Mouse (Mus musculus) liver, embryonic 16.5 days (tissue): ENCODE measurements around the gene Epb41l4b. TPM values are rescaled to one million over a fixed set of nuclear protein-coding genes. Genes with fewer than 3 reads are reported as not detected.
A peak's percentile ranks its signal among the peaks of the same experiment; 100 is the strongest.

ENCODE experiments used
- ATAC-seq: fragments of 200-750 bp; cut with Nextera tagmentation; 2 replicates; pipeline ENCODE4 v1.8.0; 2017; ENCODE audit warnings: low read depth, mild to moderate bottlenecking, moderate number of reproducible peaks, moderate library complexity
- H3K27ac ChIP-seq: fragments of 300-500 bp; sonication (generic); 2 replicates; pipeline ENCODE4 v1.5.1; 2014; ENCODE audit warnings: mild to moderate bottlenecking, low read length
- H3K27me3 ChIP-seq: fragments of 300-500 bp; sonication (generic); 2 replicates; pipeline ENCODE4 v1.6.1; 2014; ENCODE audit warnings: low read depth, low read length, mixed read lengths; ENCODE audit not compliant: control insufficient read depth, insufficient read depth
- H3K36me3 ChIP-seq: fragments of 300-500 bp; sonication (generic); 2 replicates; pipeline ENCODE4 v1.6.1; 2014; ENCODE audit warnings: mild to moderate bottlenecking; ENCODE audit not compliant: control insufficient read depth, insufficient read depth
- H3K4me1 ChIP-seq: fragments of 300-500 bp; sonication (generic); 2 replicates; pipeline ENCODE4 v1.6.1; 2014; ENCODE audit warnings: low read depth, low read length, mixed read lengths; ENCODE audit not compliant: control insufficient read depth
- H3K4me2 ChIP-seq: fragments of 300-500 bp; sonication (generic); 2 replicates; pipeline ENCODE4 v1.6.1; 2014; ENCODE audit warnings: low read depth, low read length, mixed read lengths
- H3K4me3 ChIP-seq: fragments of 300-500 bp; sonication (generic); 2 replicates; pipeline ENCODE4 v1.5.1; 2014; ENCODE audit warnings: low read depth, mild to moderate bottlenecking, low read length
- H3K9ac ChIP-seq: fragments of 300-500 bp; sonication (generic); 2 replicates; pipeline ENCODE4 v1.6.1; 2014; ENCODE audit warnings: low read depth, low read length
- H3K9me3 ChIP-seq: fragments of 300-500 bp; sonication (generic); replicated peaks from 2 replicates; pipeline ENCODE4 v1.6.1; 2016; ENCODE audit warnings: low read length; ENCODE audit not compliant: control insufficient read depth
- WGBS: fragments of 180-500 bp; shearing (Covaris S2); extraction: QIAGEN DNeasy Blood & Tissue Kit; methylation state at CpG from one replicate; pipeline ENCODE4 v1.1.7; 2014; ENCODE audit not compliant: insufficient replicate concordance; 5-methylcytosine and 5-hydroxymethylcytosine counted together
- polyA plus RNA-seq: library from polyadenylated mRNA; unstranded; fragments of >200 nt; fragmentation: Nextera tagmentation; extraction: Ambion mirVana; gene quantifications from 2 replicates; pipeline ENCODE4 v1.2.1, GENCODE M21; 2015

Gene Epb41l4b
- polyA plus RNA-seq, 1 experiment from 2014 or later = 2.0 TPM

DNA sequence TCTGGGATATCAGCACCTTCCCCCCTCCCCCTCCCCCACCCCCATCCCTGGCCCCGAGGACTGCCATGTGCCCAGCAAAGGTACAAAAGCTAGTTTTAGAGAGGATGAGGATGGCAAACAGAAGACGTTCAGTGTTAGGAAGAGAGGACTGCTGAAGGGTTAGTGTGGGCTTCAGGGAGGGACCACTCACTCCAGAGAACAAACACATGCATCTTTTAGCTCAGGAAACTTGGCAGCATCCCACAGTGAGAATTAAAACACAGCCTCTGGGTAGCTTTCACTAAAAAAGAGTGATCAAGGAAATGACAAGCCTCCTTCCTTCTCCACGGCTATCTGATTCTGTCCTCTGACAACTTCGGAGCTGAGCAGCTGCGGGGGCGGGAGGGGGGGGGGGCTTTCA, 132.3 kb downstream of the Epb41l4b start:
- Histone ChIP-seq H3K27ac (no peak overlapping the region), H3K4me2 (no peak overlapping the region), H3K4me3 (no peak overlapping the region), H3K36me3 (no peaks in the 10 kb centered on the region), H3K4me1 (no peaks in the 10 kb centered on the region), H3K9me3 (no peaks in the 10 kb centered on the region), H3K9ac (no peak overlapping the region), H3K27me3 (no peaks in the 10 kb centered on the region)
- no peak for ATAC-seq
- WGBS = 10% methylated on average over 6 of the region's 6 CpGs

DNA sequence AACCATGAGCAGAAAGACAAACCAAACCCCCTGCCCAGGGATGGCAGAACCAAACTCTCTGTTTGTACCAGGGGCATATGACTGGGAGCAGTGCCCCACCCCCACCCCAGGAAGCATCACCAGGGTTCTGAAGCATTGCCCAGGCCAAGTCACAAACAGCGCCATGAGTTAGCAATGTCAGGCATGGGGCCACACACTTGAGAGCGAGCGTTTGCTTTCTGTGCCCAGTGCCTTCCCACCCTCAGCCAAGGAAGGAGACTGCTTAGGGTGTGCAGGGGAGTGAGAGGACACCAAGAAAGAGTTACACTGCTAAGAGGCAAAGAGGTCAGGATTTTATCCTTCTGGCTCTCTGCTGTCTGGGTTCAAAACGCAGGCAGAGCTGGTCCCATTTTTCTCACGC, 132.8 kb downstream of the Epb41l4b start:
- H3K27ac ChIP-seq = no peak overlapping the region
- ATAC-seq = no peak

DNA sequence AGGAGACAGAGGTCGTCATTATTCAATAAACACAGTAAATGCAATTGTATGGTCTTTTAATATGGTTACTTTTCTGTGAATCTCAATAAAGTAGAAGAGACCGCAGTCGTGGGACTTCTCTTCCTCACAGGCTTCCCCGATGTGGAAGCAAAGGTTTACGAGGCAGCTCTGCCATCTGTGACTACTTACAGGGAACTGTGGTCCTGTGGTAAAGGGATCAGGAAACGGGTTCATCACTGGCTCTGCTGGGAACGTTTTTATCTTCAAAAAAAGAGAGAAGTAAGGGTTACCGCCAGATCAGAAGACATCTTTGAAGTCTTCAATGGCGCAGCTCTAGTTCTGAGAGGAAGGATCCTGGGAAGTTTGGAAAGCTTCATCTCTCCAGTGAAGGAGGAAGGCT, 135.5 kb downstream of the Epb41l4b start:
- 17% methylated on average over 9 of the region's 9 CpGs for WGBS
- no peak for ATAC-seq

More for the DNA sequence above, 132.8 kb downstream of the Epb41l4b start:
- 37% methylated on average over 5 of the region's 5 CpGs for WGBS
- H3K27me3 ChIP-seq = no peaks in the 10 kb centered on the region
- H3K4me1 ChIP-seq = no peaks in the 10 kb centered on the region
- H3K9me3 ChIP-seq = no peaks in the 10 kb centered on the region
- no peak overlapping the region for H3K9ac ChIP-seq
- H3K4me2 ChIP-seq = no peak overlapping the region
- H3K4me3 ChIP-seq = no peak overlapping the region
- H3K36me3 ChIP-seq = no peaks in the 10 kb centered on the region

DNA sequence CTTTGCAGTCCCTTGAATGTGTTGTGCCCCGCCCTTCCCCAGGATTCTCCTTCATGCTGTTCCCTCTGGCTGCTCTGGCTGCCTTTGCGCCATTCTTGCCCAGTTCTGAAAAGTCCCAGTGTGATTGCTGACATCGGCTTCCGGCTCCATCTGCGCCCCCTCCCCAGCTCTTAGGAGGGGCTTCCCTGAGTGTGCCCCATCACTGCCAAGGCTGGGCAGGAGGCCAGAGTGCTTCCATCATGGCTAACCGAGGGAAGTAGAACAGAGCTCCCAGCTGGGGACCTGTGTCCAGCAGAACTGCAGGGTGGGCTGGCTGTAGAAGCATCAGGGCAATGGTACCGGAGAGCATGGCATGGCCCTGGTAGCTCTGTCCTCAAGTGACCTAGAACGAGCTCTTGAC, 138.2 kb downstream of the Epb41l4b start:
- no peaks in the 10 kb centered on the region for H3K36me3 ChIP-seq
- H3K4me3 ChIP-seq = no peak overlapping the region
- H3K27ac ChIP-seq = no peak overlapping the region
- H3K4me1 ChIP-seq = no peaks in the 10 kb centered on the region
- 63% methylated on average over 8 of the region's 8 CpGs for WGBS
- H3K9ac ChIP-seq = no peak overlapping the region
- no peaks in the 10 kb centered on the region for H3K9me3 ChIP-seq
- no peak for ATAC-seq
- no peak overlapping the region for H3K4me2 ChIP-seq
- H3K27me3 ChIP-seq = no peaks in the 10 kb centered on the region

More for the DNA sequence above, 135.5 kb downstream of the Epb41l4b start:
- Histone ChIP-seq H3K27me3 (no peaks in the 10 kb centered on the region), H3K36me3 (no peaks in the 10 kb centered on the region), H3K9me3 (no peaks in the 10 kb centered on the region), H3K4me1 (no peaks in the 10 kb centered on the region), H3K27ac (no peak overlapping the region), H3K4me3 (no peak overlapping the region), H3K4me2 (no peak overlapping the region), H3K9ac (no peak overlapping the region)

DNA sequence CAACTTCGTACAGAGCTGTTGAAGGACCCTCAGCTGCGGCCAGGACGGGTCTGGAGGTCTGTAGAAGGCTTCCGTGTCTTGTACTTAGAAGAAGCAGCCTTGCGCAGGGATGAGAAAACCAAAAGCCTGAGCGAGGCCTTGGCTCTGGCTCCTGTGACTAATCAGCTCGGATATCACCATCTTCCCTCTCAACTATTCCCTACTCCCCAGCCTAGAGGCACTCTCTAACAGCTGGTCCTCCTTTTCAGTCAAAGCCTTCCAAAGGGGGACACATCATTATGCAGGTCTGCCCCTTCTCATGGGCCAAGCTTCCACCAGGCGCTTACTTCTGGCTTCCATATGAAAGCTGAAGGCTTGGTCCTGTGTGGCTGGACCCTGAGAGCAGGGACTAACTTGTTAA, 139.4 kb downstream of the Epb41l4b start:
- no peak overlapping the region for H3K4me2 ChIP-seq
- no peaks in the 10 kb centered on the region for H3K36me3 ChIP-seq
- no peaks in the 10 kb centered on the region for H3K9me3 ChIP-seq
- no peaks in the 10 kb centered on the region for H3K4me1 ChIP-seq
- WGBS = 68% methylated on average over 8 of the region's 8 CpGs
- H3K27me3 ChIP-seq = no peaks in the 10 kb centered on the region
- ATAC-seq = no peak
- no peak overlapping the region for H3K9ac ChIP-seq
- no peak overlapping the region for H3K27ac ChIP-seq
- H3K4me3 ChIP-seq = no peak overlapping the region

DNA sequence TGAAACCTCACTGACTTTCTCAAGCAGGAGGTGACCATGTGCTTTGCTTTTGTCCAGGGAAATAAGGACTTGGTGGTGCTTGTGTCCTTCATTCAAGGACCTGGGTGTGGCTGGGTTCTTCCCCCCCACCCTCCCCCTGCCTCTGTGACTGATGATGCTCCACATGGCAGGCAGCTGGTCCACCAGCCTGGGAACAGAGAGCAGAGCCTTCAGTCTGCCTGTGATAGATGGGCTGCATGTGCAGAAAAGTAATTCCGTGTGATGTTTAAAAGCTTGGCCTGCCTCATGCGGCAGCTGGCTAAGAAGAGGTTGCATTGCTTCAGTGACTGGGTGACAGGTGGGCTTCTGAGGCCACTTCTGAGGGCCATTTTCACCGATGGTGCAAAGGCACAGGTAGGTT, 140.5 kb downstream of the Epb41l4b start:
- H3K4me2 ChIP-seq = no peak overlapping the region
- H3K9me3 ChIP-seq = no peaks in the 10 kb centered on the region
- no peaks in the 10 kb centered on the region for H3K36me3 ChIP-seq
- no peaks in the 10 kb centered on the region for H3K4me1 ChIP-seq
- no peaks in the 10 kb centered on the region for H3K27me3 ChIP-seq
- no peak overlapping the region for H3K27ac ChIP-seq
- no peak overlapping the region for H3K4me3 ChIP-seq
- no peak for ATAC-seq
- H3K9ac ChIP-seq = no peak overlapping the region
- WGBS = 53% methylated on average over 3 of the region's 3 CpGs

DNA sequence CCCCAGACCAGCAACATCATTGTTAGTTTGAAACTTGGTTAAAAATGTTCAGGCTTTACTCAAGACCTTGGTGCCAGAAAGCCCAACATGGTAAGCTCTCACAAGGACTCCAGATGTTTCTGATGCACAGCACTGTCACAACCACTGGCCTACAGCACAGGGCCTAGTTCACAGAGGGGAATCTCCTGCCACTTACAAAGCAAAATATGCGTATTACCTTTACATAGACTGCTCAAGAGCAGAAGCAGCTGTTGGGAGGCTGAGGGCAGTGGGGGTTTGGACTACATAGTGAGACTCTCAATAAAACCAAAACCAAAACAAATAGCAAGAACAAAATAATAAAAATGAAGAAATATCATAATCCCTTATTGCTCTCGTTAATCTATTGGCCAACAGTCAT, 141.8 kb downstream of the Epb41l4b start:
- no peak for ATAC-seq
- H3K36me3 ChIP-seq = no peaks in the 10 kb centered on the region
- H3K4me2 ChIP-seq = no peak overlapping the region
- 73% methylated on average over 2 of the region's 2 CpGs for WGBS
- H3K9me3 ChIP-seq = no peaks in the 10 kb centered on the region
- no peaks in the 10 kb centered on the region for H3K4me1 ChIP-seq
- H3K27ac ChIP-seq = no peak overlapping the region
- no peak overlapping the region for H3K4me3 ChIP-seq
- H3K27me3 ChIP-seq = no peaks in the 10 kb centered on the region
- no peak overlapping the region for H3K9ac ChIP-seq

DNA sequence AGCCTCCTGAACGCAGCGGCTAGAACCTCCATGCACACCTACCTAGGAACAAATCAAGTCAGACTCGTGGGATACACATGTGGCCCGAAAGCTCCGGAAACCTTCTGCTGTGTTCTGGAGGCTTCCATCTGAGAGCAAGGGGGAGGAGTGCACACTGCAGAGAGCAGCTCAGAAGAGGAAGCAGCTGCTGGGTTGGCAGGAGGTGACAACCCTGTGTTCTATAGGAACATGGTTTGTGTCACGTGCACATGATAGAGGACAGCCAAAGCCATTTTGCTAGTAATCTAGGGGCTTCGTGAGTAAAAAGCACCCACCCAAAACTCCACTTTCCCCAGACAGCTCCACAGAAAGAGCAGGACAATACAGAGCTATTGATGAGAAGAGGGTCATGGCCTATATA, 149.9 kb downstream of the Epb41l4b start:
- WGBS = 43% methylated on average over 7 of the region's 7 CpGs
- H3K4me2 ChIP-seq = no peak overlapping the region
- no peaks in the 10 kb centered on the region for H3K4me1 ChIP-seq
- no peak overlapping the region for H3K27ac ChIP-seq
- H3K9me3 ChIP-seq = no peaks in the 10 kb centered on the region
- no peak for ATAC-seq
- H3K9ac ChIP-seq = no peak overlapping the region
- H3K36me3 ChIP-seq = no peaks in the 10 kb centered on the region
- peaks cover 28% of the 10 kb centered on the region for H3K27me3 ChIP-seq
- no peak overlapping the region for H3K4me3 ChIP-seq

DNA sequence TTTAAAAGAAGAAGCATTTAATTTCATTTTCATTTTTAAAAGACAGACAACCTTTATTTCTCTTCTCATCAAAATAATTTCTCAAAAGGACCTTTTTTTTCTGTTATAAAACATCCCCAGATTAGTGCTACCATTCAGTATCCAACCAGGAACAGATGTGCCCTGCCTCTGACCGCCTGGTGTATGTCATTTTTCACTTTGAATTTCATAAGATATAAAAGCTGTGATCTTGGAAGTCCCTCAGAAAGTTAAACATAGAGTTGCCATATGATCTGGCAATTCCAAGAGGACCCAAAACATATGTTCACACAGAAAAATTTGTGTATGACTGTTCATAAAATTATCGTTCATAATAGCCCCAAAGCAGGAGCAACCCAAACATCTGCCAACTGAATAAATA, 151.3 kb downstream of the Epb41l4b start:
- Histone ChIP-seq H3K9ac (no peak overlapping the region), H3K4me3 (no peak overlapping the region), H3K27me3 (peaks cover 28% of the 10 kb centered on the region), H3K27ac (no peak overlapping the region), H3K9me3 (no peaks in the 10 kb centered on the region), H3K36me3 (no peaks in the 10 kb centered on the region), H3K4me2 (no peak overlapping the region), H3K4me1 (no peaks in the 10 kb centered on the region)
- ATAC-seq = no peak
- 38% methylated on average over 2 of the region's 2 CpGs for WGBS

DNA sequence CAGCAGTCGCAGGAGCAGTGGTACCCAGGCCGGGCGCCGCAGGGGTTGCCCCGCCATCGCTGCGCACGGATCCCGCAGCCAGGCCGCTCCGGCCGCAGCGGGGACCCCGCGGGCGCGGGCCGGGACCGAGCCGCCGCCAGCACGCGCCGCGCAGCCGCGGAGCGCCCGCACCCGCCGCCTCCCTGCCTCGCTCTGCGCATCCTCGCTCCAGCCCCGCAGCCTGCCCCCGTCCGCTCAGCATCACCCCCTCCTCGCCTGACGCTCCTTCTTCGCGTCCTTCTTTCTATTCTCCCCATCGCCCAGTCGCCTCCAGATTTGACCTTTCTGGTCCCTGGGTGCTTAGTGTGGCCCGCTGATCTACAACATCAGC, 153.0 kb downstream of the Epb41l4b start, which contains the start of gene Frrs1l:
TSS of gene Frrs1l (minus strand) at position 177 of the 370 bp plus-strand sequence.
- Histone ChIP-seq H3K4me1 (no peaks in the 10 kb centered on the region), H3K9ac (no peak within 1 kb of the TSS), H3K4me2 (peak within 1 kb of the TSS; percentile 59), H3K27ac (no peak within 1 kb of the TSS), H3K27me3 (peaks cover 28% of the 10 kb centered on the region), H3K4me3 (peak within 1 kb of the TSS; percentile 39), H3K36me3 (no peaks in the 10 kb centered on the region), H3K9me3 (no peaks in the 10 kb centered on the region)
- 2% methylated on average over 43 of the region's 44 CpGs for WGBS
- ATAC-seq = no peak
